Mouse (Mus musculus) intestine, postnatal 0 days (tissue): Measurements from ENCODE around the gene Defb38. TPM values are rescaled to one million over a fixed set of nuclear protein-coding genes. Genes with fewer than 3 reads are reported as not detected.
A peak's percentile ranks its signal among the peaks of the same experiment; 100 is the strongest.

Experiments used
- ATAC-seq: fragments of 200-750 bp; cut with Nextera tagmentation; 2 replicates; pipeline ENCODE4 v1.8.0; 2017; ENCODE audit warnings: mild to moderate bottlenecking, moderate TSS enrichment, moderate library complexity
- H3K27ac ChIP-seq: fragments of 300-500 bp; sonication (generic); 2 replicates; pipeline ENCODE4 v1.5.1; 2014; ENCODE audit warnings: mild to moderate bottlenecking, low read depth, low read length, moderate library complexity
- H3K27me3 ChIP-seq: fragments of 300-500 bp; sonication (generic); replicated peaks from 2 replicates; pipeline ENCODE4 v1.6.1; 2014; ENCODE audit warnings: low read length, mixed read lengths; ENCODE audit not compliant: control insufficient read depth, insufficient read depth
- H3K36me3 ChIP-seq: fragments of 300-500 bp; sonication (generic); 2 replicates; pipeline ENCODE4 v1.6.1; 2014; ENCODE audit warnings: mild to moderate bottlenecking, moderate library complexity; ENCODE audit not compliant: control insufficient read depth, insufficient read depth
- H3K4me1 ChIP-seq: fragments of 300-500 bp; sonication (generic); replicated peaks from 2 replicates; pipeline ENCODE4 v1.6.1; 2014; ENCODE audit warnings: antibody characterized with exemption, low read length, mixed read lengths; ENCODE audit not compliant: control insufficient read depth, insufficient read depth
- H3K4me2 ChIP-seq: fragments of 300-500 bp; sonication (generic); replicated peaks from 2 replicates; pipeline ENCODE4 v1.6.1; 2014; ENCODE audit warnings: low read depth, mild to moderate bottlenecking, moderate library complexity
- H3K4me3 ChIP-seq: fragments of 300-500 bp; sonication (generic); 2 replicates; pipeline ENCODE4 v1.5.1; 2014; ENCODE audit warnings: low read depth, low read length
- H3K9ac ChIP-seq: fragments of 300-500 bp; sonication (generic); 2 replicates; pipeline ENCODE4 v1.6.1; 2014; ENCODE audit warnings: mild to moderate bottlenecking, low read depth, low read length
- H3K9me3 ChIP-seq: fragments of 300-500 bp; sonication (generic); 2 replicates; pipeline ENCODE4 v1.6.1; 2016; ENCODE audit warnings: mixed run types; ENCODE audit not compliant: control insufficient read depth
- CTCF ChIP-seq: sonication (generic); IDR thresholded peaks from 2 replicates; pipeline ENCODE4 v1.5.1; 2016; ENCODE audit warnings: low read depth, mild to moderate bottlenecking, control low read depth, antibody characterized with exemption, moderate library complexity
- WGBS: fragments of 180-500 bp; shearing (Covaris S2); extraction: QIAGEN DNeasy Blood & Tissue Kit; methylation state at CpG from one replicate; pipeline ENCODE4 v1.1.7; 2014; 5-methylcytosine and 5-hydroxymethylcytosine counted together
- polyA plus RNA-seq: library from polyadenylated mRNA; unstranded; fragments of >200 nt; fragmentation: Nextera tagmentation; extraction: Ambion mirVana; gene quantifications from 2 replicates; pipeline ENCODE4 v1.2.1, GENCODE M21; 2015

Defb38 gene
- not detected in 2 replicates for polyA plus RNA-seq

DNA sequence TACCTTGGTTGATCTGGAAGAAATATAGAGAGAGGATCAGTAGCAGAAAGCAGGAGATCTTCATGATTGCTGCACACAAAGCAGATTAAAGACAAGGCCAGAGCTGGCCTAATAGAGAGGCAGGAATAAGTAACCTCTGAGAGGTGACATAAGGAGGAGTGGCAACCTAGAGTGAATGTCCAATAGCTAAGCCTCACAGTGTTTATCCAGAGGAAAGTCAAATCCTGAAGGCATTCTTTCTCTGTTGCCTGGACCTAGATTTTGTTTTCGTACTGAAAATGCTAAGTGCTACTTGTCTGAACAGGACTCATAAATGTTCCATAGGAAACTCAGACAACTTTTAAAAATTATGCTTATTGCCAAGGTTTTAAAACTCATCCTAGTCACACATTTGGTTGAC is at the start of gene Defb38:
TSS of gene Defb38 (minus strand) at position 101 of the 400 bp plus-strand sequence.
- 84% methylated on average over 1 of the region's 1 CpGs for WGBS
- no peak for ATAC-seq
- no peak for TF ChIP-seq CTCF
- Histone ChIP-seq H3K36me3 (no peaks in the 10 kb centered on the region), H3K27me3 (no peaks in the 10 kb centered on the region), H3K9ac (no peak within 1 kb of the TSS), H3K27ac (no peak within 1 kb of the TSS), H3K4me2 (no peak within 1 kb of the TSS), H3K4me1 (no peaks in the 10 kb centered on the region), H3K9me3 (no peaks in the 10 kb centered on the region), H3K4me3 (no peak within 1 kb of the TSS)

DNA sequence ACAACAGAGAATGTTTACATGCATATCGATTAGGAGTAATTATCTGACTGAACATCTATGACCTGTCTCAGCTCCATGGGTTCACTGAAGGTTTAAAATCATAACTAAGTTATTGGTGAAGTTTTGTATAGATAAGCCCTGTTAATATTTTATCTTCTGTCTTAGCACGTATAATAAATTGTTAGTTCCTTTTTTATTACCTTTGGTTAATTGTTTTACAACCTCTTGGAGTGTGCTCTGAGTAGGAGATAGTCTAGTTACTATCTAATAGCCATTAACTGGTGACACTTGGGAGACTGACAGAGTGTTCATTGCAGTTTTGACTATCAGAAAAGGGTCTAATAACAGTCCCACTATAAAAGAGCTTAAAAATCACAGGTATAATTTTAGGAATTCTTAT is 39.6 kb upstream of the Defb38 start:
- WGBS, result 36% methylated on average over 2 of the region's 2 CpGs
- peak; percentile 43 for ATAC-seq
- H3K9ac ChIP-seq, result no peak overlapping the region
- TF ChIP-seq CTCF, result no peak
- H3K27ac ChIP-seq, result no peak overlapping the region
- no peaks in the 10 kb centered on the region for H3K27me3 ChIP-seq
- H3K4me3 ChIP-seq, result no peak overlapping the region
- H3K9me3 ChIP-seq, result no peaks in the 10 kb centered on the region
- H3K4me1 ChIP-seq, result no peaks in the 10 kb centered on the region
- no peak overlapping the region for H3K4me2 ChIP-seq
- no peaks in the 10 kb centered on the region for H3K36me3 ChIP-seq

DNA sequence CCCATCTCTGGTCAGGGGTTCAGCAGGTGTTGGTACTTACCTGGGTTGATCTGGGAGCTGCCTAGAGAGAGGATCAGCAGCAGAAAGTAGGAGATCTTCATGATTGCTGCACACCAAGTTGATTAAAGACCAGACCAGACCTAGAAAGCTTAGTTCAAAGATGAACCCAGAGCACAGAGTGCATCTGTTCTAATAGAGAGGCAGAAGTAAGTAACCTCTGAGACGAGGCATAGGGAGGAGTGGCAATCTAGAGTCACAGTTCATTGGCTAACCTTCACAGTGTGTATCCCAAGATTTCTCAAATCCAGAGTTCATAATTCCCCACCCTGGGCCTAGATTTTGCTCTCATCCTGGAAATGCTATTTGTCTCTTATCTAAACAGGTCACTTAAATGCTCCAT is 38.3 kb upstream of the Defb38 start, which contains the start of gene Defb39:
TSS of gene Defb39 (minus strand) at position 101 of the 400 bp plus-strand sequence.
- no peaks in the 10 kb centered on the region for H3K4me1 ChIP-seq
- H3K4me2 ChIP-seq, result no peak within 1 kb of the TSS
- 81% methylated on average over 1 of the region's 1 CpGs for WGBS
- no peak within 1 kb of the TSS for H3K4me3 ChIP-seq
- ATAC-seq, result no peak
- no peaks in the 10 kb centered on the region for H3K27me3 ChIP-seq
- no peak within 1 kb of the TSS for H3K27ac ChIP-seq
- H3K9ac ChIP-seq, result no peak within 1 kb of the TSS
- no peaks in the 10 kb centered on the region for H3K36me3 ChIP-seq
- no peak for TF ChIP-seq CTCF
- no peaks in the 10 kb centered on the region for H3K9me3 ChIP-seq

DNA sequence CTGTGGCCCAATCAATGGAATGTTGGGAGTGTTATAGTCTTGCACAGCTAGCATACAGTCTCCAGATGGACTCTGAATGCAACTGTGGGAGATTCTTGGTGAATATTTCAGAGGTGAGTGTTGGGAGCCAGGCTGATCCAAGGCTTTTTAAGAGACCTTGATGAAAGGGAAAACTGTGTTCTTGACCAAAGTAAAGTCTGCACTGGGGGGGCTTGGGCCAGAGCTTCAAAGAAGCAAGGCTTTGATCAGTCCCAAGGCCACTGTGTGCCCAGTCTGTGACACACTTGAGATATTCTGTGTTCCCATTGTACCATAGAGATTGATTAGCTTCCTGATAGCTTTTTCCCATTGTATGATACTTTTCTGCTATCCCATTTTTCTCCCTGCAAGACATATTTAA is 36.5 kb upstream of the Defb38 start:
- no peak overlapping the region for H3K27ac ChIP-seq
- no peak for TF ChIP-seq CTCF

DNA sequence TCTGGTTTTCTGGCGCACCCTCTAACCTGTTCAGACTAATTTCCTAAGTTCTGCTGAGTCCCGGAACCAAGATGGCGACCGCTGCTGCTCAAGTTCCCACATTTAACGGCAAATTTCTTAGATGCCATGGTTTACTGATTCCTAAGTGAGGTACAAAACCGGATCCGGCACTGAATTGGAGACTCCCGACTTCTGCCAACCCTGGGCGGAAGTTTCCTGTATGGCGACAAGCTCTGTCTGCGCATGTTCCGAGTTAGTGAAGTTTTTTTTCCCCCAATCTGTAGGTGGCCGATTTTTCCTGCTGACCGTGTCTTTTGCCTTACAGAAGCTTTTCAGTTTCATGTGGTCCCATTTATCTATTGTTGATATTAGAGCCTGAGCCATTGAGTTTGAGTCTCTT is 18.9 kb upstream of the Defb38 start:
- no peaks in the 10 kb centered on the region for H3K4me1 ChIP-seq
- WGBS, result 92% methylated on average over 14 of the region's 14 CpGs
- TF ChIP-seq CTCF, result no peak
- no peaks in the 10 kb centered on the region for H3K36me3 ChIP-seq
- H3K27ac ChIP-seq, result no peak overlapping the region
- H3K27me3 ChIP-seq, result no peaks in the 10 kb centered on the region
- H3K4me2 ChIP-seq, result no peak overlapping the region
- no peak for ATAC-seq
- no peak overlapping the region for H3K9ac ChIP-seq
- no peaks in the 10 kb centered on the region for H3K9me3 ChIP-seq
- H3K4me3 ChIP-seq, result no peak overlapping the region

More for the DNA sequence above, 36.5 kb upstream of the Defb38 start:
- no peak overlapping the region for H3K4me2 ChIP-seq
- no peak overlapping the region for H3K4me3 ChIP-seq
- H3K4me1 ChIP-seq, result no peaks in the 10 kb centered on the region
- H3K9me3 ChIP-seq, result no peaks in the 10 kb centered on the region
- H3K36me3 ChIP-seq, result no peaks in the 10 kb centered on the region
- H3K27me3 ChIP-seq, result no peaks in the 10 kb centered on the region
- ATAC-seq, result no peak
- no peak overlapping the region for H3K9ac ChIP-seq

Other genes starting within 250 kb of the Defb38 start
- 0.63 and 1.1 TPM in 2 replicates for gene Defb40, start 48.3 kb downstream of the Defb38 start, polyA plus RNA-seq
- 13.9 and 19.7 TPM in 2 replicates for gene Defb37, start 35.5 kb downstream of the Defb38 start, polyA plus RNA-seq
- not detected in 2 replicates for gene Defb39, start 38.2 kb upstream of the Defb38 start, polyA plus RNA-seq
- not detected in 2 replicates for gene Defb12, start 88.3 kb upstream of the Defb38 start, polyA plus RNA-seq
- gene Defb34, start 97.2 kb upstream of the Defb38 start, polyA plus RNA-seq, result not detected in 2 replicates
- not detected in 2 replicates for gene Gm45826, start 114.2 kb upstream of the Defb38 start, polyA plus RNA-seq
- not detected in 2 replicates for gene Defb14, start 167.8 kb upstream of the Defb38 start, polyA plus RNA-seq
- not detected in 2 replicates for gene Defb4, start 172.1 kb upstream of the Defb38 start, polyA plus RNA-seq
- not detected in 2 replicates for gene Defb6, start 198.9 kb upstream of the Defb38 start, polyA plus RNA-seq
- not detected in 2 replicates for gene Defb46, start 213.3 kb upstream of the Defb38 start, polyA plus RNA-seq
- gene Defb5, start 221.0 kb upstream of the Defb38 start, polyA plus RNA-seq, result not detected in 2 replicates